Mouse (Mus musculus) liver, postnatal 0 days (tissue): Measurements from ENCODE around the gene Ift57.

Experiments used
- CTCF ChIP-seq: sonication (generic); IDR thresholded peaks from 2 replicates; pipeline ENCODE4 v1.5.1; 2016; ENCODE audit warnings: antibody characterized with exemption, low read depth
- EP300 ChIP-seq: IDR thresholded peaks from 2 replicates; pipeline ENCODE4 v1.6.1; 2016; ENCODE audit warnings: antibody characterized with exemption, low read depth, mild to moderate bottlenecking

GRCm38 (mm10) chr16:49769831-49770261 is 70.8 kb downstream of the Ift57 start:
- no peak for TF ChIP-seq CTCF
- TF ChIP-seq EP300 = peak; percentile 85
